Mouse (Mus musculus) limb, embryonic 10.5 days (tissue): ENCODE measurements at regions not wholly inside any gene's neighbourhood (a gene's known extent, or its start where the extent isn't known, plus 50 kb on each side); places are given as distances from the start of the nearest gene placed in this dataset.
A peak's percentile ranks its signal among the peaks of the same experiment; 100 is the strongest.

ENCODE experiments used
- DNase-seq: peaks from one replicate; pipeline ENCODE4 v3.0.0-alpha.2; 2017; ENCODE audit warnings: low spot score
- H3K27ac ChIP-seq: fragments of 300-500 bp; sonication (generic); 2 replicates; pipeline ENCODE4 v1.5.1; 2016; ENCODE audit warnings: mild to moderate bottlenecking
- H3K27me3 ChIP-seq: fragments of 300-500 bp; sonication (generic); 2 replicates; pipeline ENCODE4 v1.6.1; 2016; ENCODE audit warnings: low read depth, mild to moderate bottlenecking; ENCODE audit not compliant: poor library complexity, severe bottlenecking
- H3K36me3 ChIP-seq: fragments of 300-500 bp; sonication (generic); 2 replicates; pipeline ENCODE4 v1.6.1; 2016; ENCODE audit warnings: mild to moderate bottlenecking, moderate library complexity
- H3K4me1 ChIP-seq: fragments of 300-500 bp; sonication (generic); 2 replicates; pipeline ENCODE4 v1.6.1; 2016
- H3K4me3 ChIP-seq: fragments of 300-500 bp; sonication (generic); 2 replicates; pipeline ENCODE4 v1.5.1; 2016; ENCODE audit warnings: mild to moderate bottlenecking, moderate library complexity
- H3K9me3 ChIP-seq: fragments of 300-500 bp; sonication (generic); replicated peaks from 2 replicates; pipeline ENCODE4 v1.6.1; 2016; ENCODE audit warnings: mild to moderate bottlenecking
- WGBS: fragments of 180-500 bp; shearing (Covaris S2); methylation state at CpG from one replicate; pipeline ENCODE4 v1.1.7; 2016; 5-methylcytosine and 5-hydroxymethylcytosine counted together

- 78% methylated on average over 2 of the region's 2 CpGs for WGBS
Measured at GRCm38 (mm10) chr2:114848914-114849313, 194.2 kb upstream of the Dph6 start.

GRCm38 (mm10) chr2:114853715-114854530 is 199.2 kb upstream of the Dph6 start:
- Histone ChIP-seq H3K4me1 (0 out of 2 replicates have a peak, but pooled peaks cover 11% of the 10 kb centered on the region), H3K9me3 (no peaks in the 10 kb centered on the region), H3K27ac (peak overlapping the region; percentile 32; the same call in 1 of the 2 replicates), H3K27me3 (peaks cover 14% of the 10 kb centered on the region; the same call in 1 of the 2 replicates), H3K36me3 (no peaks in the 10 kb centered on the region), H3K4me3 (no peak overlapping the region)
- WGBS: 36% methylated on average over 13 of the region's 13 CpGs
- DNase-seq: peak; percentile 85

More at GRCm38 (mm10) chr2:114848914-114849313, 194.2 kb upstream of the Dph6 start:
- Histone ChIP-seq H3K4me3 (no peak overlapping the region), H3K9me3 (no peaks in the 10 kb centered on the region), H3K27me3 (0 out of 2 replicates have a peak, but pooled peaks cover 6% of the 10 kb centered on the region), H3K27ac (no peak overlapping the region), H3K36me3 (no peaks in the 10 kb centered on the region), H3K4me1 (0 out of 2 replicates have a peak, but pooled peaks cover 4% of the 10 kb centered on the region)
- no peak for DNase-seq

- peak; percentile 53 for DNase-seq
- no peak overlapping the region for H3K27ac ChIP-seq
- H3K27me3 ChIP-seq: peaks cover 22% of the 10 kb centered on the region; the same call in 1 of the 2 replicates
- H3K4me3 ChIP-seq: no peak overlapping the region
- peaks cover 17% of the 10 kb centered on the region for H3K4me1 ChIP-seq
- no peaks in the 10 kb centered on the region for H3K9me3 ChIP-seq
- WGBS: 9% methylated on average over 7 of the region's 7 CpGs
- no peaks in the 10 kb centered on the region for H3K36me3 ChIP-seq
Measured at GRCm38 (mm10) chr2:114872272-114872671, 217.5 kb upstream of the Dph6 start.

GRCm38 (mm10) chr2:114873090-114873489 is 218.3 kb upstream of the Dph6 start:
- Histone ChIP-seq H3K4me1 (peaks cover 17% of the 10 kb centered on the region), H3K27me3 (peaks cover 27% of the 10 kb centered on the region; the same call in 1 of the 2 replicates), H3K36me3 (no peaks in the 10 kb centered on the region), H3K27ac (no peak overlapping the region), H3K4me3 (no peak overlapping the region), H3K9me3 (no peaks in the 10 kb centered on the region)
- 49% methylated on average over 4 of the region's 4 CpGs for WGBS
- no peak for DNase-seq

GRCm38 (mm10) chr2:114879084-114879483 is 224.3 kb upstream of the Dph6 start:
- Histone ChIP-seq H3K9me3 (no peaks in the 10 kb centered on the region), H3K27ac (no peak overlapping the region), H3K4me3 (no peak overlapping the region), H3K27me3 (peaks cover 10% of the 10 kb centered on the region; the same call in 1 of the 2 replicates), H3K4me1 (peaks cover 3% of the 10 kb centered on the region; the same call in 1 of the 2 replicates), H3K36me3 (no peaks in the 10 kb centered on the region)
- DNase-seq: no peak
- 65% methylated on average over 2 of the region's 2 CpGs for WGBS

- Histone ChIP-seq H3K27ac (no peak overlapping the region), H3K27me3 (0 out of 2 replicates have a peak, but pooled peaks cover 8% of the 10 kb centered on the region), H3K4me3 (no peak overlapping the region), H3K4me1 (peaks cover 3% of the 10 kb centered on the region; the same call in 1 of the 2 replicates), H3K9me3 (no peaks in the 10 kb centered on the region), H3K36me3 (no peaks in the 10 kb centered on the region)
- WGBS: 84% methylated on average over 2 of the region's 2 CpGs
- DNase-seq: no peak
Measured at GRCm38 (mm10) chr2:114879784-114880183, 225.0 kb upstream of the Dph6 start.

GRCm38 (mm10) chr2:114885734-114886260 is 231.0 kb upstream of the Dph6 start:
- H3K27me3 ChIP-seq: no peaks in the 10 kb centered on the region
- H3K4me3 ChIP-seq: no peak overlapping the region
- no peaks in the 10 kb centered on the region for H3K9me3 ChIP-seq
- WGBS: 93% methylated on average over 2 of the region's 2 CpGs
- H3K27ac ChIP-seq: no peak overlapping the region
- peaks cover 9% of the 10 kb centered on the region for H3K4me1 ChIP-seq
- H3K36me3 ChIP-seq: no peaks in the 10 kb centered on the region
- no peak for DNase-seq

- no peak overlapping the region for H3K27ac ChIP-seq
- no peaks in the 10 kb centered on the region for H3K4me1 ChIP-seq
- 94% methylated on average over 2 of the region's 2 CpGs for WGBS
Measured at GRCm38 (mm10) chr2:114898812-114899211, 244.0 kb upstream of the Dph6 start.

GRCm38 (mm10) chr2:114911845-114912500 is 257.2 kb upstream of the Dph6 start:
- no peak for DNase-seq
- peaks cover 30% of the 10 kb centered on the region for H3K4me1 ChIP-seq
- WGBS: 41% methylated on average over 7 of the region's 7 CpGs

More at GRCm38 (mm10) chr2:114898812-114899211, 244.0 kb upstream of the Dph6 start:
- no peak for DNase-seq
- H3K9me3 ChIP-seq: no peaks in the 10 kb centered on the region
- H3K36me3 ChIP-seq: no peaks in the 10 kb centered on the region
- H3K4me3 ChIP-seq: no peak overlapping the region
- H3K27me3 ChIP-seq: no peaks in the 10 kb centered on the region

GRCm38 (mm10) chr2:114915025-114915690 is 260.4 kb upstream of the Dph6 start:
- Histone ChIP-seq H3K4me3 (no peak overlapping the region), H3K36me3 (no peaks in the 10 kb centered on the region), H3K9me3 (no peaks in the 10 kb centered on the region), H3K27ac (no peak overlapping the region), H3K4me1 (peaks cover 37% of the 10 kb centered on the region), H3K27me3 (peaks cover 13% of the 10 kb centered on the region; the same call in 1 of the 2 replicates)
- 85% methylated on average over 6 of the region's 6 CpGs for WGBS
- DNase-seq: no peak

More at GRCm38 (mm10) chr2:114911845-114912500, 257.2 kb upstream of the Dph6 start:
- no peaks in the 10 kb centered on the region for H3K9me3 ChIP-seq
- peaks cover 24% of the 10 kb centered on the region for H3K27me3 ChIP-seq
- H3K4me3 ChIP-seq: no peak overlapping the region
- no peaks in the 10 kb centered on the region for H3K36me3 ChIP-seq
- no peak overlapping the region for H3K27ac ChIP-seq

GRCm38 (mm10) chr2:114918420-114919332 is 263.9 kb upstream of the Dph6 start:
- peaks cover 12% of the 10 kb centered on the region; the same call in 1 of the 2 replicates for H3K27me3 ChIP-seq
- H3K27ac ChIP-seq: no peak overlapping the region
- no peak overlapping the region for H3K4me3 ChIP-seq
- no peaks in the 10 kb centered on the region for H3K9me3 ChIP-seq
- no peak for DNase-seq
- WGBS: 78% methylated on average over 16 of the region's 16 CpGs
- no peaks in the 10 kb centered on the region for H3K36me3 ChIP-seq
- H3K4me1 ChIP-seq: peaks cover 16% of the 10 kb centered on the region
